Mouse (Mus musculus) adrenal gland (tissue): ENCODE results near the gene Actr6.
"Not testable (repeated sequence)": the region's sequence is repeated elsewhere in the genome, so short reads cannot be mapped to it uniquely, and the experiment has no call there.

Experiments
- intact Hi-C: fragments of 180-260 bp; cut with DNase I; formaldehyde crosslinking; loops from one replicate; pipeline ENCODE4 v1.15.1; 2025

The Actr6 gene

DNA sequence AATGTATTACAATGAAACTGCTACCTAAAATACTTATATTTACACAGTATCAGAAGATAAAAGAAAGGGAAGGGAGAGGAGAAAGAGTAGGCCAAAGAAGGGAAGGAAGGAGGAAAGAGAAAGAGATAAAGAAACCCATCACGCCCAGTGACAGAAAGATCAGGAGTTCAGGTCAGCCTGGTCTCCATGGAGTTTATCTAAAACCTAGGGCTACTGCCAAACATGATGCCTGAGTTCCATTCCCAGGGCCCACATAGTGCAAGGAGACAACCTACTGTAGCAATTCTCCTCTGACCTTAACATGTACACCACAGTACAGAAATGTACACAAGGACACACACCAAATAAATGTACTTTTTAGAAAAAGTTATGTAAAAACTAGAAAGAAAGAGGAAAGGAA, 49.9 kb downstream of the Actr6 start:
- intact Hi-C loops, result no loop called here

DNA sequence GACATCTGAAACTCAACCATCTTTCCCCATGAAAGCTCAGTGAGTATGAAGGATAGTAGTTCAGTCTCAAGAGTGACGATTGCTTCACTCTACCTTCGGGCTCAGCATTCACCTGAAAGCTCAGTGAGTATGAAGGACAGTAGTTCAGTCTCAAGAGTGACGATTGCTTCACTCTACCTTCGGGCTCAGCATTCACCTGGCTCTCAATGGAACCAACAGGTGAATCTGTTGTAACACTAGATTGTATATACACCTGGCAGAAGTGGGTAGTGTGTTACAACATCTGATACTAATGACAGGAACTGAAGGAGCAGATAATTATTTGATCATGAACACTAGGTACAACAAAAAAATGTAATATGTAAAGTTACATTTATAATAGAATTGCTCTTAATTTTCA, 50.4 kb downstream of the Actr6 start:
- intact Hi-C loops, result no loop called here

DNA sequence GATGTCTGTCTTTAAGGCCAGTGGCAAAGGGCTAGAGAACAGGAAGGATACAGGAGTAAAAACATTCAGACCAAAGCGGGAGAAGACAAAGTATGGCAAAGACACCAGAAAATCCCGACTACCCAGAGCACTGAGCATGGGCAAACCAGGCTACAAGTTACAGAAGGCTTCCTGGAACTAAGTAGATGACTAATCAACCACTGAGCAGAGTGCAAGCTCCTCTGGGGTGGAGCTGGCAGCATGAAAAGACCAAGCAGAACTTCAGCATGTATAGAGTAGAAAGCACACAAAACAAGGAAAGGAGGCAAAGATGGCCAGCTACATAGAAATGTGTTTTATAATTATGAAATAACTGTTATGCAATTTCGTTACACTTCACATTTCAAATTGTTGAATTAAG, 51.6 kb downstream of the Actr6 start:
- intact Hi-C loops, result no loop called here

DNA sequence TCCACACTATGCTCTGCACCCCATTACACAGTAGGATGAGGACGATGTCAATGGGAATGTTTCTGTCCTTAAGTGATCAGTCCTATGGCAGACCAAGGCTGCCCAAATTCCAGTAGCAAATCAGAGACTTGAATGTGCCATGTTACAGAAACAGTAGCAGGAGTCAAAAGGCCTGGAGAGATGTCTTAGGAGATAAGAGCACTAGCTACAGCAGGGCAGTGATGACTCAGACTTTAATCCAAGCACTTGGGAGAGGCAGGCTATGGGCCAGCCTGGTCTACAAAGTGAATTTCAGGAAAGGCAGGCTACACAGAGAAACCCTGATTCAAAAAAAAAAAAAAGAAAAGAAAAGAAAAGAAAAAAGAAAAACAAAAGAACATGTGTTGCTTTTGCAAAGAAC, 52.6 kb downstream of the Actr6 start:
- intact Hi-C loops, result no loop called here

DNA sequence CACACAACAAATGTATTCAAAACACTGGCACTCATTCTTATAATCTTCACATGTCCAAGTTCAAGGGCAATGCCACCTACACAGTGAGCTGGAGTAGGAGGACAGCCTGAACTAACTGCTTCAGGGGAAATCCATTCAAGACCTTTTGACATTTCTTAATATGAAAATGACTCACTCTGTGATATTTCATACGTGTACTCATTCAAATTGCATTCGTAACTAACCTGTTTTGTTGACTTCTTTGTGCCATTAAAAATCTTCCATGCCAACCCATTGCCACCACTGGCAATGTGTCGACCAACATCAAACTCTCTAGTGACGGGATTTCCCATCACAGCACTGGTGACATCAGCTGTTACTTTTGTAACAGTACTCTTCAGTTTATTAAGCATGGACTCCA, 54.0 kb downstream of the Actr6 start:
- intact Hi-C loops, result no loop called here

DNA sequence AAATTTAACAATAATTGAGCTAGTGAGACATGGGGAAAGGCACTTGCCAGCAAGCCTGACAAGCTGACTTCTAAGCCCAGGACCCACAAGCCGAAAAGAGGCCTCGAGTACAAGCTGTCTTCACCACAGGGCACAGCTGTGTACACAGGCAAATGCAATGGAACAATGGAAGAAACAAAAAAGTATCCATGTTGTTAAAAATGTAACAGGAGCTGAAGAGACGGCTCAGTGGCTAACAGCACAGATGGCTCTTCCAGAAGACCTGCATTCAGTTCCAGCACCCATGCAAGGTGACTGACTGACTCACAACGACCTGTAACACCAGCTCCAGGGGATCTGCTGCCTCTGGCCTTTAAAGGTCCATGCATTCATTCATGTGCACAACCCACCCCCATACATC, 55.5 kb downstream of the Actr6 start:
- intact Hi-C loops, result no loop called here

DNA sequence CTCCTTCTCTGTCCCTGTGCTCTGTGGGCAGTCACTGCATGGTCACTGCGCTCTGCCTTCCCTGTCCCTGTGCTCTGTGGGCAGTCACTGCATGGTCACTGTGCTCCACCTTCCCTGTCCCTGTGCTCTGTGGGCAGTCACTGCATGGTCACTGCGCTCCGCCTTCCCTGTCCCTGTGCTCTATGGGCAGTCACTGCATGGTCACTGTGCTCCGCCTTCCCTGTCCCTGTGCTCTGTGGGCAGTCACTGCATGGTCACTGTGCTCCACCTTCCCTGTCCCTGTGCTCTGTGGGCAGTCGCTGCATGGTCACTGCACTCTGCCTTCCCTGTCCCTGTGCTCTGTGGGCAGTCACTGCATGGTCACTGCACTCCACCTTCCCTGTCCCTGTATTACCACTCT, 61.7 kb downstream of the Actr6 start:
- intact Hi-C loops, result not testable (repeated sequence)

DNA sequence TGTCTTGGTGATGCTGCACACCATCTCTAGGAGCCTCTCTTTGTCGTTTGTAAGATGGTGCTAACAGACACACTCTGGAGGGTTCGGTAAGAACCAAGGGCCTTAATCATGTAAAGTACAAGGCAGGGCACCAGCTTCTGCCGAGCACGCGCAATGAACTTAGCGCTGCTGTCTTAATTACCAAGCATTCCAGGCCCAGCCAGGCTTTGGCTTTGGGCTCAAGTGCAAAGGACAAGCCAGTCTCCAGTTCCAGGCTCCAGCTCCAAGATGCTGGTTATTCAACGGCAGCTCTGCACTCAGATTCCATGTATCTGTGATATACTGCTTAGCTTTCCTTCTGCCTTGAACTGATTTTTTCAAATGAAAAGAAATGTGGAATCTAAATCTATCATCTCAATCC, 64.5 kb downstream of the Actr6 start:
- intact Hi-C loops, result no loop called here

DNA sequence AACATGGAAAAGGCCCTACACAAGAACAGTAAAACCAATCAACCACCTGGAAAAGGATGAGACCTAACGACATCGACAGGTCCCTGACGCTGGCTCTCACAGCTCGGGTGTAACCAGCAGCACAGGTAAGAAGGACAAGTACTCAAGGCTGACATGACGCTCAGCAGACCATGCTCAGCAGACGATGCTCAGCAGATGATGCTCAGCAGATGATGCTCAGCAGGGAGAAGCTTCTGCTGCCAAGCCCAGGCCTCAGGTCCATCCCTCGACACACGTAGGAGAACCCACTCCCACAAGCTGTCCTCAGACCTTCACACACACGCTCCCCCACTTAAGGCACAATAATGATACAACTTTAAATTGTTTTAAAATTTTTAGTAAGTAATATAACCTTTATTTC, 66.4 kb downstream of the Actr6 start:
- intact Hi-C loops, result no loop called here

DNA sequence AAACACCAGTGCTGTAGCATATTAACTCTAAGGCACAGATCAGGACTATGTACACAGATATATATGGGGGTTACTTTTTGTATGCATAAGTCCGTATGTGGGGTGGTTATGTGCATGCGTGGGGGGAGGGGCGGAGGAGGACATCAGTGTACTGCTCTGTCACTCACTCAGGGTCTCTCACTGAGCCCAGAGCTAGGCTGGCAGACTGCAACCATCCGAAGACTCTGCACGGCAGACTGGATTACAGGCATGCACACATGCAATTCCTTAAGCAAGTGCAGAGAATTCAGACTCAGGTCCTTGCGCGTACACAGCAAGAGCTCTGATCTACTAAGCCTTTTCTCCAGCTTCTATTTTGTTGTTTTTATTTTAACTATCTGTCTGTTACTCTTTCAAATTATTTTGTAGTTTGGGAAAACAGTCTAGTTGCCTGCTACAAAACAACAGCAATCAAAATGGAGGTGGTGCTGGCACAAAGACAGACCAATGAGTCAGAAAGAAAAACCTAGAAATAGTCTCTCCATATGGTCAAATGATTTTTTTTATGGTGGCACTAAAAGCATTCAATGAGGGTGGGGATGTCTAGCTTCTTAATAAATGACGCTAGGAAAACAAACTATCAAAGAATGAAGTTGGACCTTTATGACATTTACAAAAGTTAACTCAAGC, 67.0 kb downstream of the Actr6 start:
- intact Hi-C loops, result no loop called here
